Mouse (Mus musculus) CH12.LX (cell line): ENCODE measurements around the gene Wee1.
A peak's percentile ranks its signal among the peaks of the same experiment; 100 is the strongest.

Source experiments
- CTCF ChIP-seq, 2 experiments: IDR thresholded peaks in 1 of 2; conservative IDR thresholded peaks in 1 of 2; 2 replicates each; pipeline ENCODE4 v1.5.1; 2011 to 2012; ENCODE audit warnings: low read depth in 2 of 2, low read length in 2 of 2, improper control_type of control experiment in 1 of 2, inconsistent platforms in 1 of 2, mild to moderate bottlenecking in 1 of 2, moderate library complexity in 1 of 2
- E2F4 ChIP-seq: IDR thresholded peaks from 2 replicates; pipeline ENCODE4 v1.6.1; 2011; ENCODE audit warnings: low read depth, low read length, improper control_type of control experiment; ENCODE audit not compliant: insufficient replicate concordance
- KAT2A ChIP-seq: IDR thresholded peaks from 2 replicates; pipeline ENCODE4 v1.6.1; 2012; ENCODE audit warnings: low read length, improper control_type of control experiment, inconsistent platforms; ENCODE audit not compliant: insufficient replicate concordance
- MAZ ChIP-seq: IDR thresholded peaks from 2 replicates; pipeline ENCODE4 v1.6.1; 2012; ENCODE audit warnings: low read depth, mild to moderate bottlenecking, inconsistent platforms, low read length, improper control_type of control experiment, moderate library complexity
- POLR2A ChIP-seq: IDR thresholded peaks from 2 replicates; pipeline ENCODE4 v1.6.1; 2011; ENCODE audit warnings: low read depth, mild to moderate bottlenecking, improper control_type of control experiment, low read length
- POLR2AphosphoS2 ChIP-seq: IDR thresholded peaks from 2 replicates; pipeline ENCODE4 v1.6.1; 2011; ENCODE audit warnings: low read depth, low read length, improper control_type of control experiment
- TBP ChIP-seq: conservative IDR thresholded peaks from 2 replicates; pipeline ENCODE4 v1.6.1; 2011; ENCODE audit warnings: low read depth, low read length, improper control_type of control experiment
- USF2 ChIP-seq: conservative IDR thresholded peaks from 2 replicates; pipeline ENCODE4 v1.6.1; 2011; ENCODE audit warnings: low read depth, low read length, improper control_type of control experiment

DNA sequence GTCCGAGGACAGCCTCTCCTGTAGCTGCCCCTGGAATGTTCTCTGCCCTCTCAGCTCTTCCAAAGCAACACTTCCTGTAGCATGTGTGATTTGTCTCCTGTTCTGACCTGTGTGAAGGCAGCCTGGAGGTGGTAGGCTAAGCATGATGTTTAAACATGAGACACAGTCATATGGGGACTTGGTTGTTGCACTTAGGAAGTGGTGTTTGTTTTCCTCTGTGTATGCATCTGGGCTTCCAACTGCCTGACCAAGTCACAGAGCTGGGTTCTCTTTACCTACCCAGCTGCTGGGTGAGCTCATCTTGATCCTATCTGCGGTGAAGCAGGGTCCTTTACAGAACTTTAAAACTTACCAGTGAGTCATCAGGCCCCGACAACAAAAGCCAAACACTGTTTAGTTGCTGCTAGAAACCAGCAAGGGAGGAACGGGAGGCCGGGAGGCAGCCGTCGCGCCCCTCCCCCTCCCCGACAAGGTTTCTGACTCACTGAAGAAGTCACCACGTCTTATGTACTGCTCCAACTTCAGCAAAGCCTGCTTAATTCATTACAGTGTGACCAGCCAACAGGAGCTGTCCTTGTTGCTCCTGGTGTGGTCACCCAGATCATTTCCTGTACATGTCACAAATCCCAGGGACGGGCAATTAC lies 12.8 kb upstream of the Wee1 start:
- TF ChIP-seq POLR2AphosphoS2, result no peak
- TF ChIP-seq E2F4, result no peak
- TF ChIP-seq MAZ, result no peak
- no peak for TF ChIP-seq KAT2A
- TF ChIP-seq USF2, result no peak
- 0 out of 4 replicates have a peak, but pooled peaks of 1 of the 2 experiments have one; percentile 26 for TF ChIP-seq CTCF (conservative IDR thresholded peaks at IDR 0.05 in 1 of 2, IDR thresholded peaks at IDR 0.05 in 1 of 2; ENCODE audit: low read depth in 2 of 2, low read length in 2 of 2)
- peak; percentile 53; the same call in 1 of the 2 replicates for TF ChIP-seq TBP
- TF ChIP-seq POLR2A, result peak; percentile 43
